Comparison of ENCODE assay signal across 8 mouse cellular contexts in the genomic region with DNA sequence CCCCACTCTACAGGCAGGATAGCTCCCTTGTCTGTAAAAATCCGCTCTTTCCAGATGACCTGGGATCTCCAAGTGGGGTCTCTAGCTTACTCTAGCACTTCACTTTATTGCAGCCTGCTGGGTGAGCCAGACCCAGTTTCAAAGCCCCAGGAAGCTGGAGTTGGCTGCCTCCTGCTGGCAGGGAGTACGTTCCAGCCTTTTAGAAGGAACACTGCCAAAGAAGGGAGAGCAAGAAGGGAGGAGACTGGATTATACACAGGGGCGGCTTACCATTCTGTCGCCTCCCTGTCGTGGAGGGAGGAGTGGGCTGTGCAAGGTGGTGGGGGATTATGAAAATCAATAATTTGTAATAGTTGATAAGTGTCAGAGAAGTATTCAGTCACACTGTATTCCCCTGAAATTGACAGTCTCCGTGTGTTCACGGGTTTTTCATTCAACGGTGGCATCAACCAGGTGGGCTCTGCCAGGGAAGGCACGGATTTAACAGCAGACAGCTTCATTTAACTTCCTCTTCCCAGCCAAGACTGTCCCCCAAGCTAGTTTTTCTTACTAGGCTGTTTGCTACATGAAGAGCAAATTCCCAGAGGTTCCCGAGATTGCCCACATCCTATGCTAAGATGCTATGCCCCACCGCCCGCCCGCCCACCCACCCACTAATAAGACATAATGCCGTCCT. TPM values are rescaled to one million over a fixed set of nuclear protein-coding genes. Genes with fewer than 3 reads are reported as not detected.
DNase-seq lines count a peak whose midpoint lies in the region; ATAC-seq and TF ChIP-seq lines count a peak whose summit lies in the region.

No protein-coding gene starts in this region.

- intact Hi-C loops in gastrocnemius, adult 2 months (cut with DNase I) = no loop called here
- intact Hi-C loops in gastrocnemius, postnatal 36 days (cut with DNase I) = no loop called here
- intact Hi-C loops in heart, postnatal 25 days (cut with DNase I) = no loop called here
- intact Hi-C loops in left cerebral cortex, postnatal 10 days (cut with DNase I) = loop anchor here (2.0 kb wide), 1 partner anchor 39 kb away; the partner anchor contains the start of gene Fra10ac1

- no peaks in the 10 kb centered on the region for H3K9me3 ChIP-seq in forebrain, embryonic 11.5 days (ENCODE audit: control insufficient read depth, low read length)
- no peaks in the 10 kb centered on the region for H3K9me3 ChIP-seq in neural tube, embryonic 14.5 days (ENCODE audit: control insufficient read depth, low read length)

- no peaks in the 10 kb centered on the region for H3K4me1 ChIP-seq in bone marrow macrophage, adult 2 months (ENCODE audit: control insufficient read depth, insufficient read depth, low read length)
- H3K4me1 ChIP-seq in forebrain, embryonic 11.5 days (replicated peaks; ENCODE audit: control insufficient read depth, insufficient read depth, low read length) = no peaks in the 10 kb centered on the region
- peaks cover 12% of the 10 kb centered on the region; the same call in 1 of the 2 replicates for H3K4me1 ChIP-seq in neural tube, embryonic 14.5 days (ENCODE audit: control insufficient read depth, insufficient read depth, low read length)

- 0 out of 2 replicates have a peak, but pooled peaks have one; percentile 24 for ATAC-seq in forebrain, embryonic 11.5 days (replicated peaks; ENCODE audit: low FRiP score)
- peak; percentile 64 for ATAC-seq in neural tube, embryonic 14.5 days (ENCODE audit: low read depth)

- peak; percentile 42 for TF ChIP-seq CTCF in gastrocnemius, adult 2 months (IDR thresholded peaks at IDR 0.05)
- peak; percentile 32; the same call in 1 of the 2 replicates for TF ChIP-seq CTCF in bone marrow macrophage, adult 2 months (IDR thresholded peaks at IDR 0.05; ENCODE audit: low read depth, low read length)

- H3K4me2 ChIP-seq in forebrain, embryonic 11.5 days (ENCODE audit: low read depth, low read length, severe bottlenecking) = peak overlapping the region; percentile 36
- H3K4me2 ChIP-seq in neural tube, embryonic 14.5 days (ENCODE audit: low read depth, low read length) = peak overlapping the region; percentile 48

- TF ChIP-seq POLR2A in bone marrow macrophage, adult 2 months (IDR thresholded peaks at IDR 0.05; ENCODE audit: borderline replicate concordance, low read depth, low read length) = no peak

- peak overlapping the region; percentile 28; the same call in 1 of the 2 replicates for H3K27ac ChIP-seq in gastrocnemius, adult 2 months
- H3K27ac ChIP-seq in bone marrow macrophage, adult 2 months (ENCODE audit: insufficient read depth, low read depth, low read length) = no peak overlapping the region
- no peak overlapping the region for H3K27ac ChIP-seq in forebrain, embryonic 11.5 days (ENCODE audit: low read depth, low read length)
- H3K27ac ChIP-seq in neural tube, embryonic 14.5 days (ENCODE audit: low read depth, low read length) = peak overlapping the region; percentile 72

- no peak overlapping the region for H3K9ac ChIP-seq in forebrain, embryonic 11.5 days (ENCODE audit: low read length)
- no peak overlapping the region; the same call in 1 of the 2 replicates for H3K9ac ChIP-seq in neural tube, embryonic 14.5 days (replicated peaks; ENCODE audit: low read depth, low read length)

- H3K36me3 ChIP-seq in forebrain, embryonic 11.5 days (ENCODE audit: control insufficient read depth, insufficient read depth, low read length) = no peaks in the 10 kb centered on the region
- no peaks in the 10 kb centered on the region for H3K36me3 ChIP-seq in neural tube, embryonic 14.5 days (ENCODE audit: control insufficient read depth, insufficient read depth, low read length)

- peak overlapping the region; percentile 51 for H3K4me3 ChIP-seq in gastrocnemius, adult 2 months
- H3K4me3 ChIP-seq in bone marrow macrophage, adult 2 months (ENCODE audit: insufficient read depth, low read length) = no peak overlapping the region
- peak overlapping the region; percentile 15; the same call in 1 of the 2 replicates for H3K4me3 ChIP-seq in forebrain, embryonic 11.5 days (ENCODE audit: low read depth, low read length)
- peak overlapping the region; percentile 26 for H3K4me3 ChIP-seq in neural tube, embryonic 14.5 days (ENCODE audit: low read depth, low read length)

- 17% methylated on average over 14 of the region's 14 CpGs for WGBS in forebrain, embryonic 11.5 days
- 22% methylated on average over 14 of the region's 14 CpGs for WGBS in neural tube, embryonic 14.5 days

- 0 out of 2 replicates have a peak, but pooled peaks cover 2% of the 10 kb centered on the region for H3K27me3 ChIP-seq in forebrain, embryonic 11.5 days (ENCODE audit: control insufficient read depth, insufficient read depth, low read length)
- H3K27me3 ChIP-seq in neural tube, embryonic 14.5 days (ENCODE audit: control insufficient read depth, insufficient read depth, low read length) = no peaks in the 10 kb centered on the region

- peak; percentile 43 for DNase-seq in gastrocnemius, adult 2 months
- no peak for DNase-seq in gastrocnemius, postnatal 36 days
- DNase-seq in forebrain, embryonic 11.5 days (ENCODE audit: low spot score) = no peak
- peak; percentile 8 for DNase-seq in heart, postnatal 25 days (ENCODE audit: low spot score)
- peak; percentile 71 to 85 for DNase-seq in left cerebral cortex, postnatal 10 days (ENCODE audit: extremely low spot score in 1 of 2, low spot score in 2 of 2)
- no peak for DNase-seq in T-cell, adult 2 months (ENCODE audit: low spot score)

RNA-seq across cellular contexts. Expression of gene Lgi1, which starts 0.4 kb away (rescaled TPM):
- total RNA-seq in gastrocnemius, adult 2 months (2021) = 10 to 100 TPM in 1 of 2 experiments, 1 to 10 TPM in 1; 1.7 to 12.1 TPM
- 1 to 10 TPM; 1.5 to 3.1 TPM for total RNA-seq in gastrocnemius, postnatal 36 days (2021)
- polyA plus RNA-seq in bone marrow macrophage, adult 2 months (2012; ENCODE audit: insufficient read depth, insufficient read length, missing spikeins) = 1.2 and 3.0 TPM in 2 replicates
- polyA plus RNA-seq in forebrain, embryonic 11.5 days (2014; fragmentation: Nextera tagmentation; extraction: Ambion mirVana) = 0.69 and 1.2 TPM in 2 replicates
- total RNA-seq in heart, postnatal 25 days (2021) = 1 to 10 TPM; 2.9 to 5.0 TPM
- 100 to 1,000 TPM; 105 to 108 TPM for total RNA-seq in left cerebral cortex, postnatal 10 days (2021)
- polyA plus RNA-seq in neural tube, embryonic 14.5 days (2014; fragmentation: Nextera tagmentation; extraction: Ambion mirVana) = 20.7 and 24.0 TPM in 2 replicates

RNA-seq across cellular contexts. Expression of gene Fra10ac1, which starts 40.0 kb away (rescaled TPM):
- 10 to 100 TPM; 10.5 to 15.7 TPM for total RNA-seq in gastrocnemius, adult 2 months (2021)
- 10 to 100 TPM in 1 of 2 experiments, 1 to 10 TPM in 1; 10.0 to 10.7 TPM for total RNA-seq in gastrocnemius, postnatal 36 days (2021)
- 12.1 and 15.3 TPM in 2 replicates for polyA plus RNA-seq in bone marrow macrophage, adult 2 months (2012; ENCODE audit: insufficient read depth, insufficient read length, missing spikeins)
- polyA plus RNA-seq in forebrain, embryonic 11.5 days (2014; fragmentation: Nextera tagmentation; extraction: Ambion mirVana) = 47.2 and 50.3 TPM in 2 replicates
- total RNA-seq in heart, postnatal 25 days (2021) = 10 to 100 TPM; 12.3 to 12.4 TPM
- total RNA-seq in left cerebral cortex, postnatal 10 days (2021) = 10 to 100 TPM; 15.7 to 16.0 TPM
- polyA plus RNA-seq in neural tube, embryonic 14.5 days (2014; fragmentation: Nextera tagmentation; extraction: Ambion mirVana) = 38.2 and 38.5 TPM in 2 replicates

Comparison
In these comparisons a context has a peak if more than half of its experiments do, and no peak if none do; other contexts are left out.
1. DNase-seq: peak in gastrocnemius, adult 2 months (single experiment), heart, postnatal 25 days (single experiment) and left cerebral cortex, postnatal 10 days (2 of 2); none in gastrocnemius, postnatal 36 days (0 of 2), forebrain, embryonic 11.5 days (single experiment) and T-cell, adult 2 months (single experiment).
2. H3K27ac ChIP-seq: peak in gastrocnemius, adult 2 months (single experiment) and neural tube, embryonic 14.5 days (single experiment); none in bone marrow macrophage, adult 2 months (single experiment) and forebrain, embryonic 11.5 days (single experiment).
3. RNA of gene Lgi1, which starts 0.4 kb away (total RNA-seq): 105 to 108 TPM in left cerebral cortex, postnatal 10 days; 1.7 to 12.1 TPM in gastrocnemius, adult 2 months, 2.9 to 5.0 TPM in heart, postnatal 25 days and 1.5 to 3.1 TPM in gastrocnemius, postnatal 36 days; every median in the first group is over 4 times any median in the second.